Mouse (Mus musculus) CH12F3 (cell line): ENCODE data around the gene Ltb4r1.

ENCODE experiments used
- in situ Hi-C: fragments of 300-500 bp; cut with MboI; formaldehyde crosslinking; loops from 2 replicates; pipeline ENCODE4 v1.14.3; 2020; ENCODE audit warnings: low sequenced_read_pairs

Gene Ltb4r1

GRCm38 (mm10) chr14:55782361-55782960 is 16.7 kb downstream of the Ltb4r1 start:
- in situ Hi-C loops: no loop called here

- in situ Hi-C loops: no loop called here
These were observed 17.6 kb downstream of the Ltb4r1 start for GRCm38 (mm10) chr14:55783171-55783957.

- in situ Hi-C loops: no loop called here
These were observed 18.1 kb downstream of the Ltb4r1 start, which contains the start of gene Adcy4 for GRCm38 (mm10) chr14:55783958-55784235. TSS of gene Adcy4 (minus strand) at chr14:55784095.

- in situ Hi-C loops: no loop called here
These were observed 19.4 kb downstream of the Ltb4r1 start for GRCm38 (mm10) chr14:55785195-55785594.

- in situ Hi-C loops: no loop called here
These were observed 22.0 kb downstream of the Ltb4r1 start for GRCm38 (mm10) chr14:55787731-55788130.

- in situ Hi-C loops: no loop called here
These were observed 22.7 kb downstream of the Ltb4r1 start, which contains the start of gene Ripk3 for GRCm38 (mm10) chr14:55788256-55789050. TSS of gene Ripk3 (minus strand) at chr14:55788865.

GRCm38 (mm10) chr14:55793461-55793860 is 27.7 kb downstream of the Ltb4r1 start:
- in situ Hi-C loops: no loop called here

GRCm38 (mm10) chr14:55793946-55794345 is 28.2 kb downstream of the Ltb4r1 start:
- in situ Hi-C loops: no loop called here

GRCm38 (mm10) chr14:55795380-55796163 is 29.8 kb downstream of the Ltb4r1 start:
- in situ Hi-C loops: no loop called here

GRCm38 (mm10) chr14:55814885-55815284 is 49.1 kb downstream of the Ltb4r1 start:
- in situ Hi-C loops: loop anchor here (10.0 kb wide), 1 partner anchor 110 kb away; no protein-coding TSS in a partner anchor

- in situ Hi-C loops: loop anchor here (10.0 kb wide), 1 partner anchor 109 kb away; no protein-coding TSS in a partner anchor
These were observed 49.6 kb downstream of the Ltb4r1 start for GRCm38 (mm10) chr14:55815310-55815751.
